Mouse (Mus musculus) midbrain, embryonic 12.5 days (tissue): ENCODE results near the gene Fli1. TPM values are rescaled to one million over a fixed set of nuclear protein-coding genes. Genes with fewer than 3 reads are reported as not detected.

Experiments used
- ATAC-seq: fragments of 200-750 bp; cut with Nextera tagmentation; 2 replicates; pipeline ENCODE4 v1.8.0; 2017; ENCODE audit warnings: low read depth, moderate TSS enrichment, moderate library complexity; ENCODE audit not compliant: low FRiP score
- H3K27ac ChIP-seq: fragments of 300-500 bp; sonication (generic); replicated peaks from 2 replicates; pipeline ENCODE4 v1.5.1; 2016; ENCODE audit warnings: mild to moderate bottlenecking
- H3K27me3 ChIP-seq: fragments of 300-500 bp; sonication (generic); 2 replicates; pipeline ENCODE4 v1.6.1; 2016; ENCODE audit warnings: mild to moderate bottlenecking
- H3K36me3 ChIP-seq: fragments of 300-500 bp; sonication (generic); 2 replicates; pipeline ENCODE4 v1.6.1; 2016
- H3K4me1 ChIP-seq: fragments of 300-500 bp; sonication (generic); 2 replicates; pipeline ENCODE4 v1.6.1; 2016
- H3K4me2 ChIP-seq: fragments of 300-500 bp; sonication (generic); replicated peaks from 2 replicates; pipeline ENCODE4 v1.6.1; 2016; ENCODE audit warnings: mild to moderate bottlenecking, moderate library complexity
- H3K4me3 ChIP-seq: fragments of 300-500 bp; sonication (generic); 2 replicates; pipeline ENCODE4 v1.5.1; 2016; ENCODE audit warnings: mild to moderate bottlenecking
- H3K9ac ChIP-seq: fragments of 300-500 bp; sonication (generic); replicated peaks from 2 replicates; pipeline ENCODE4 v1.6.1; 2016; ENCODE audit warnings: mild to moderate bottlenecking, moderate library complexity
- H3K9me3 ChIP-seq: fragments of 300-500 bp; sonication (generic); 2 replicates; pipeline ENCODE4 v1.6.1; 2016; ENCODE audit warnings: mild to moderate bottlenecking
- WGBS: fragments of 180-500 bp; shearing (Covaris S2); methylation state at CpG from one replicate; pipeline ENCODE4 v1.1.7; 2016; 5-methylcytosine and 5-hydroxymethylcytosine counted together
- polyA plus RNA-seq: library from polyadenylated mRNA; unstranded; fragments of >200 nt; fragmentation: Nextera tagmentation; extraction: Ambion mirVana; gene quantifications from 2 replicates; pipeline ENCODE4 v1.2.1, GENCODE M21; 2016

The Fli1 gene
- polyA plus RNA-seq, 1 experiment from 2014 or later = 11.0 TPM

DNA sequence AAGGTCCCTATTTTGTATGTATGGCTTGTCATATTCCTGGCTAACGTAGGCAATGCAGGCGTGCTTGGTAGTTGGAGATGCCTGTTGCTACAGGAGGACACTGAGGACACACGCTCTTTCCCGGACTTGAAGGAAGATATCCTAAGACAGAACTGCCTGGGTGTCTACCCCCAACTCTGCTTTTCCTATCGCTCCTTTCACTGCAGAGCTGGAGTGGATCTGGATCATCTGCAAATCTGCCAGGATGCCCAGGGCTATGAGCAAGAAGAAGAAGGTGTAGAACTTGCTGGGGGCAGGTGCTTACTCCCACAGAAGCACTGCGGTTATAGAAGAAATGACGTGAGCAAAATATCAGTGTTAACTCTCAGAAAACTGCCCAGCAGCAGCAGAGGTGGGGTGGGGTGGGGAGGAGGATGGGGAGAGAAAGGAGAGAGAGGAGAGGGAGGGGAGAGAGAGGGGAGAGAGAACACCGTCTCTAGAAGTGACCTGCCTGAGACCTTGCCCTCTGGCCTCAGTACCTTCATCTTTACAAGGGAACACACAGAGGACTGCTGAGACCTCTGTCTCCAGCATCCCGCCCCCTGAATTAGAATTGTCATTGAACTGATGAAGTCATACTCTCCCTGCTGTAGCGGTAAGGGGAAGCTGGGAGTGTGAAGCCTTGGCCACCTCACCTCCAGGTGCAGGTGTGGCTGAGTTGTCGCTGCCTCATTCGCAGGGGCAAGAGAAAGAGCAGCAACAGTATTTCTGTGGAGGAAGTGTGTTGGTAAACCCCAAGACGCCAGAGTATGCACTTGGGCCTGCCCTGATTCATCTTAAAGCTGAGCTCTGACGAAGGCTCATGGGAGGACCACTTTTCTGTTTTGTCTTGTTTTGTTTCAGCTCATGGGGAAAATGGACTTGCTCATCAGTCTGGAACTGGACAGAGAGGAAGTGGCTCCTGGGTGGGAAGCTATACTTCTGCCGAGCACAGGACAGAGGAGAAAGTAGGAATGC, 35.5 kb downstream of the Fli1 start:
- H3K27ac ChIP-seq = no peak overlapping the region
- H3K4me1 ChIP-seq = no peaks in the 10 kb centered on the region
- no peaks in the 10 kb centered on the region for H3K9me3 ChIP-seq
- H3K4me2 ChIP-seq = no peak overlapping the region
- H3K36me3 ChIP-seq = no peaks in the 10 kb centered on the region
- 76% methylated on average over 15 of the region's 15 CpGs for WGBS
- no peaks in the 10 kb centered on the region for H3K27me3 ChIP-seq
- no peak for ATAC-seq
- H3K4me3 ChIP-seq = no peak overlapping the region
- H3K9ac ChIP-seq = no peak overlapping the region

DNA sequence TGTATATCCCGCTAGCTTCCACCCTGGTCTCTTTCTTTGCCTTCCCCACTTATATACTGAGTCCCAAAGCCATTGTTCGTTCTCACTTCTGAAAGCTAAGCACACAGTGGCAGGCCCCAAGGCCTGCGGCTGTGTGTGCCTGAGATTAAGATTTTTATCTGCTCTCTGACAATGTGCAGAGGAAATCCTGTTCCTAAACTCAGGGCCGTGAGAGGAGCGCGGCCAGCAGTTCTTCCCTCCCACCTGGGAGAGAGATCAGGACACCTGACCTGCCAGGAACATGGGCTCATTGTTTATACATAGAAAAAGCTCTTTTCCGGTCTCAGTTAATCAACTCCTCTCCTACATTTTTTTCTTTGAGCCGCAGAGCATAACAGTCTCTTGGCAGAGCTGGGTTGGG, 36.5 kb downstream of the Fli1 start:
- no peak for ATAC-seq
- WGBS = 50% methylated on average over 8 of the region's 8 CpGs
- H3K27ac ChIP-seq = no peak overlapping the region

DNA sequence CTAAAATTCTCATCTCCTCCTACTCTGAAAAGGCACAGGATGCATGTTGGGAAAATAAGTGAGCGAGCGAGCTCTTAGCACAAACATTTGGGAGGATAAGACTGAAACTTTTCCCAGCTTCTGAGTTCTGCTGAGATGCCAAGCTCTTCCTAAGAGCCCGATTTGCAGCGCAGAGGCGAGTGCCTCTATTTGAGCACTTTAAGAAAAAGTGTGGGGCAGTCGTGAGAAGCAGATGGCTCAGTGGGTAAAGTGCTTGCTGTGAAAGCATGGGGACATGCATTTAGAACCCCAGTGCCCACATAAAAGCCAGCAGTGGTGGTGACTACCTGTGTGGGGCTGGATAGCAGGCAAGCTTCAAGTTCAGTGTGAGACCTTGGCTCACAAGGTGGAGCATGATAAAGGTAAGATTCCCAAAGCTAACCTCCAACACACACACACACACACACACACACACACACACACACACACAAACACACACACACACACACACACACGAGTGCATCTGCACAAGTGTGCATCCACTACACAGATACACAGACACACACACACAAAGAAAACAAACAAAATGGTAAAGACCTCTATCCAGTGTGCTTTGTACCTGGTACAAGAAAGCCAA, 37.1 kb downstream of the Fli1 start:
- 85% methylated on average over 7 of the region's 7 CpGs for WGBS
- no peaks in the 10 kb centered on the region for H3K27me3 ChIP-seq
- ATAC-seq = no peak
- H3K9me3 ChIP-seq = no peaks in the 10 kb centered on the region
- no peak overlapping the region for H3K27ac ChIP-seq
- no peaks in the 10 kb centered on the region for H3K36me3 ChIP-seq
- H3K4me1 ChIP-seq = no peaks in the 10 kb centered on the region
- H3K9ac ChIP-seq = no peak overlapping the region
- H3K4me3 ChIP-seq = no peak overlapping the region
- H3K4me2 ChIP-seq = no peak overlapping the region

More for the DNA sequence above, 36.5 kb downstream of the Fli1 start:
- no peaks in the 10 kb centered on the region for H3K36me3 ChIP-seq
- no peak overlapping the region for H3K4me2 ChIP-seq
- H3K9ac ChIP-seq = no peak overlapping the region
- H3K4me3 ChIP-seq = no peak overlapping the region
- H3K9me3 ChIP-seq = no peaks in the 10 kb centered on the region
- H3K4me1 ChIP-seq = no peaks in the 10 kb centered on the region
- H3K27me3 ChIP-seq = no peaks in the 10 kb centered on the region

DNA sequence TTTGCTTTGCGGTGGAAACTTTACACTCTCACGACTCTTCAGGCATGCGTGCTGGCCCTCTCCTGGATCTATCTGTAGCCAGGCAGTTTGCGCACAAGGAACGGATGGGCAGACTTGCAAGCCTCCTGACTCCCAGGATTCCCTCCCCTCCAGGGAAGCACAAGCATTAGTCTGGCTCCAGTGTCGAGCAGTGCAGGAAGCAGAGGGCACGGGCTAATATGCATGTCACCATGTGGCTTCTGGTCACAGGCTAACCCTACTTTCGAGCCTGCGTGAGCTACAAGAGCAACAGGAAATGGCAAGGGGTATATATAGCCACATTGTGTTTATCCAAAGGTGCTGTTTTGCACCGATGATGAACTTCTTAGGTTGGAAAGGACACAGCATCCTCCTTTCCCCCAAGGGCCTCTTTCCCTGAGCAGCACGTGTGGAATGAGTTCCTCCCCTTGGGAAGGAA, 38.6 kb downstream of the Fli1 start:
- H3K4me2 ChIP-seq = no peak overlapping the region
- no peak overlapping the region for H3K27ac ChIP-seq
- no peaks in the 10 kb centered on the region for H3K4me1 ChIP-seq
- H3K27me3 ChIP-seq = no peaks in the 10 kb centered on the region
- no peak overlapping the region for H3K9ac ChIP-seq
- no peaks in the 10 kb centered on the region for H3K36me3 ChIP-seq
- H3K4me3 ChIP-seq = no peak overlapping the region
- no peaks in the 10 kb centered on the region for H3K9me3 ChIP-seq
- WGBS = 75% methylated on average over 11 of the region's 11 CpGs
- no peak for ATAC-seq

DNA sequence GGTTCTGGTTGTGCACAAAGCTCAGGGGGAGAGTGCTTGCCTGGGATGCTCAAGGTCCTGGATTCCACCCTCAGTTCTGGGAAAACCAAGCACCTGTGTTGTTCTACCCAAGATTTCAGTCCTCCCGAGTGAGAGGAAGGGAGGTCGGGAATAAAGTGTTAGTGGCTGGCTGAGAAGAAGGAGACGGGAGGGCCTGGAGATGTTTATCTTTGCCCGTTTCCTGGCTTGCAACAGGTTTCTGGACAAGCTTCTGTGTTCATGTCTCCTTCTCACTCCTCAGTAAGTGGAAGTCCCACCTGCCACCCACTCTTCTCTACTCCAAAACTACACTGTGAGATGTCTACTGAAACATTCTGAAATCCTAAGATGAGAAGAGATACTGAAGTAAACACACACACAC, 39.2 kb downstream of the Fli1 start:
- 80% methylated on average over 4 of the region's 4 CpGs for WGBS
- no peak overlapping the region for H3K27ac ChIP-seq
- no peak for ATAC-seq
- no peaks in the 10 kb centered on the region for H3K4me1 ChIP-seq
- H3K4me2 ChIP-seq = no peak overlapping the region
- H3K4me3 ChIP-seq = no peak overlapping the region
- no peaks in the 10 kb centered on the region for H3K27me3 ChIP-seq
- no peaks in the 10 kb centered on the region for H3K36me3 ChIP-seq
- H3K9me3 ChIP-seq = no peaks in the 10 kb centered on the region
- H3K9ac ChIP-seq = no peak overlapping the region

DNA sequence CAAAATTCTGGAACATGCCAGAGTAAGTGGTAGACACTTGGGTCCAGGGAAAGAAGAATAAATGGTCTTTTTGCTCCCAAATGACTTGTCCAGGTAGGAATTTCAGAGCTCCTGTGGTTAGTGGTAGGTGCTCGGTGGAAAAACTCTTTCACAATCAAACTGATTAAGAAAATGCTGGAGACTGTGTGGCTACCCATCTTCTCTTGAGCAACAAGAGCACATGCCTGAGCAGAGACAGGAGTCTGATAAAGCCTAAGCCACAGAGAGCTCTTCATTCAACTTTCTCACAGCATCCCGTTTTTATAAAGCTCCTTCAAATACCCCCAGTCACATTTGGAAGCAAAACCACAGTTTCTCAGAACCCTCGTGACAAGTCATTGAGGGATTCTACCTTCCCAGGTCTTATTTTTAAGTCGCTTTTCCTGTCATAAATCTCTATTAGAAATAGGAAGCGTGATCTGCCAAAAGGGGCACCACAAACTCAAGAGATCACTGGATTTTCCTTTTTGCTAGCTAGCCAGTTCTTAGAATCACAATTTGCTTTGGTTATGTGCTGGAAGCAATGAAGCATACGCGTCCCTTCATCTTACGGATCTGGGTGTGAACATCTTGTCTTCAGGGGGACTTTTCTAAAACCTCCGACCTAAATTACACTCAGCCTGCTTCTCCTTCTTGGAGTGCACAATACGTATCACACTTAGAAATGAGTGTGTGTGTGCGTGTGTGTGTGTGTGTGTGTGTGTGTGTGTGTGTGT, 40.2 kb downstream of the Fli1 start:
- no peaks in the 10 kb centered on the region for H3K27me3 ChIP-seq
- 87% methylated on average over 10 of the region's 11 CpGs for WGBS
- no peaks in the 10 kb centered on the region for H3K36me3 ChIP-seq
- no peak overlapping the region for H3K4me2 ChIP-seq
- no peaks in the 10 kb centered on the region for H3K9me3 ChIP-seq
- no peak overlapping the region for H3K9ac ChIP-seq
- ATAC-seq = no peak
- H3K4me3 ChIP-seq = no peak overlapping the region
- H3K4me1 ChIP-seq = no peaks in the 10 kb centered on the region
- H3K27ac ChIP-seq = no peak overlapping the region

DNA sequence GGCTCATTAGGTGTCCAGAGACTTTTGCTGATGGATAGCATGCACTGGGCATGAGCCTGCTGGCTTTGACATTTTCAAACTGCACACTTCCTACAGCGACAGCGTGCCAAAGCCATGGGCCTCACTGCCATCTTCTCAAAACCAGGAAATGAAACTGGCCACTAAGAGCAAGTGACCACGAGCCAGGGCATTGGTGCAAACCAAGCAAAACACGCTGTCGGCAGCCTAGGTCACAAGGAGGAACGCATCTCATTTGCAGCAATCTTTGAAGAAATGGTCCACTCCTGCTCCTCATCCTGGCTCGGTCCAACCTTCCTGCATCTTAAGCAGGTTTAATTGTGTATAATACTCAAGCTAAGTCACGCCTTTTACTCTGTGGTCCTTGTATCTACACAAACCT, 41.8 kb downstream of the Fli1 start:
- Histone ChIP-seq H3K36me3 (no peaks in the 10 kb centered on the region), H3K4me3 (no peak overlapping the region), H3K9me3 (no peaks in the 10 kb centered on the region), H3K27me3 (no peaks in the 10 kb centered on the region), H3K4me1 (no peaks in the 10 kb centered on the region), H3K9ac (no peak overlapping the region), H3K27ac (no peak overlapping the region), H3K4me2 (no peak overlapping the region)
- 85% methylated on average over 8 of the region's 8 CpGs for WGBS
- no peak for ATAC-seq

DNA sequence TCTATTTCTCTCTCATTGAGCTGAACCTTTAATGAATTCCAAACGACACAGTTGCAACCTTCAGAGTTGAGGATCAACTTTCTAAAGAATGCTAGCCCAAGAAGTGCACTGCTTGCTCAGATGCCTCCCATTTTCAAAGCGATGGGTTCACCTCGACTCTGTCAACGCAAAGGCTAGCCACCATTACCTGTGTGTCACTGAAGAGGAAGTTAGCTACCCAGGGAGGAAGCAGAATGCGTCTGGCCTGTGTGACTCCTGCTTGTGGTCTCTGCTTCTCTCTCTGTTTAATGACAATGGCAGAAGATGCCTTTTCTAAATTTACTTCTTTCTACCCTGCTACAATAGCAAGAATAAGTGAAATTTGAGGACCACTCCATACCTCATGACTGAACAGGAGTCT, 42.6 kb downstream of the Fli1 start:
- Histone ChIP-seq H3K27me3 (no peaks in the 10 kb centered on the region), H3K9me3 (no peaks in the 10 kb centered on the region), H3K4me3 (no peak overlapping the region), H3K9ac (no peak overlapping the region), H3K36me3 (no peaks in the 10 kb centered on the region), H3K4me1 (peaks cover 8% of the 10 kb centered on the region; the same call in 1 of the 2 replicates), H3K4me2 (no peak overlapping the region), H3K27ac (no peak overlapping the region)
- WGBS = 76% methylated on average over 5 of the region's 5 CpGs
- ATAC-seq = no peak

DNA sequence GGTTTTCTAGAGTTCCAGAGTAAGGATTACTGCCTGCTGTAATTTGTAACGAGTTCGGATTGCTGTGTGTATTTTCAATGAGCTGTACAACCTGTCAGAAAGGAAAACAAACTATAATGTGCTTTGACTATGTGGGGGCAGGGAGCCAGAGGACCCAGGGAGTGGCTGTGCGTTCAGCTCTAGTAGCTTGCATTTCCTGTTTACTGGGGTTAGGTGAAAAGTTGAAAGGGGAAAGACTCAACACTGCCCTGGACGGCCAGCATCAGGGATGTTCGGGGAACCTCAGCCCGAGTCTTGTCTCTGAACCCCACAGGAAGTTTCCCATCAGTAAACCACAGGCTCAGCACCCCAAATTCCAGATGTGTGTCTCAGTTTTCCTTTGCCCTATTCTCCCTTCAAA, 43.2 kb downstream of the Fli1 start:
- ATAC-seq = no peak
- no peak overlapping the region for H3K9ac ChIP-seq
- H3K4me2 ChIP-seq = no peak overlapping the region
- 80% methylated on average over 6 of the region's 6 CpGs for WGBS
- H3K9me3 ChIP-seq = no peaks in the 10 kb centered on the region
- no peaks in the 10 kb centered on the region for H3K27me3 ChIP-seq
- no peak overlapping the region for H3K4me3 ChIP-seq
- no peak overlapping the region for H3K27ac ChIP-seq
- no peaks in the 10 kb centered on the region for H3K36me3 ChIP-seq
- peaks cover 14% of the 10 kb centered on the region; the same call in 1 of the 2 replicates for H3K4me1 ChIP-seq

DNA sequence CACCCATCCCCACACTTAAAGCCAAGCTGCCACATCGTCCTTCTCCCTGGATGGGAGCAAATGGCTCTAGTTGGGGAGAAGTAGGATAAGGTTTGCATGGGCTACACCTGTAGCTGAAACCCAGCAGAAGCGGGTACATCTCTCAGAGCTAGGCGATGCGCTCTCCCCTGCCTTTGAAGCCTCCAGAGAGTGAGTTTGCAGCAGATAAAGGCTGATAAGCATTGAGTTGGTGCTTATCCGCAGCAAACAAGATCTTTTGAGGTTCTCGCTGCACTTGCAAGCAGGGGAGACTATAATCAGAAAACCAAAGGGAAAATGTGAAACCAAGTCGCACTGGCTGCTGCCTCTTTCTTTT, 47.0 kb downstream of the Fli1 start:
- H3K4me3 ChIP-seq = no peak overlapping the region
- H3K27ac ChIP-seq = no peak overlapping the region
- H3K27me3 ChIP-seq = no peaks in the 10 kb centered on the region
- no peak for ATAC-seq
- 46% methylated on average over 7 of the region's 7 CpGs for WGBS
- H3K9me3 ChIP-seq = no peaks in the 10 kb centered on the region
- H3K4me1 ChIP-seq = peaks cover 14% of the 10 kb centered on the region; the same call in 1 of the 2 replicates
- no peaks in the 10 kb centered on the region for H3K36me3 ChIP-seq
- no peak overlapping the region for H3K9ac ChIP-seq
- H3K4me2 ChIP-seq = no peak overlapping the region

DNA sequence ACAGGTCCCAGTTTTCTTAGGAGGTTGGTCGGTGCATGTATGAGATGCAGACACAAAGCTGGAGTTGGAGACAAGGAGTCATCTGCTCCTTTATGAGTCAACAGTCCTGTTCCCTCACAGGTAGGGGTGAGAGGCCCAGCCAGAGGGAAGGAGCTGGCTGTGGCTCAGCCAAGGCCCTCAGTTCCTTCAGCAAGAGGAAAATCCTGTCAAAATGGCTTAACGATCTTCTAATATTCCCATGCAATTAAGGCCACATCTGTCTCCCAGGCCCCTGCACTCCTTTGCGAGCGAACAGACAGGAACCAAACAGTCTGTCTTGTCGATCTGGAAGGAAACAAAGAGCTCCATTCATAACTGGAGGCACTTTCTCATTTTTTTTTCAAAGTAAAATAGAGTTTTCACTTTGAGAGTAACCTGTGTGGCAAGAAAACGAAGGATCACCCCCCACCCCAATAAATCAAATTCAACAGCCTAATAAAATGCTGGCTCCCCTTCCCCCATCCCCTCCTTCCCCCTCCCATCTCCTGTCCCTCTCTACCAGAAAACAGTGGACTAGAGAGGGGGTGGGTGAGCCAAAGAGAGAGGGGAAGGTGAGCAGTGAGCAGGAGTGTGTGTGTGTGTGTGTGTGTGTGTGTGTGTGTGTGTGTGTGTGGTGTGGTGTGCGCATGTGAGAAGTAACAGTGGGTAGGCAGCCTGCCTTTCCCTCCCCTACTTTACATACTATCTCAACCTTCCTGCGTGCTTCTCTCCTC, 47.6 kb downstream of the Fli1 start:
- Histone ChIP-seq H3K36me3 (no peaks in the 10 kb centered on the region), H3K4me1 (peaks cover 14% of the 10 kb centered on the region; the same call in 1 of the 2 replicates), H3K9me3 (no peaks in the 10 kb centered on the region), H3K27ac (no peak overlapping the region), H3K27me3 (no peaks in the 10 kb centered on the region), H3K4me2 (no peak overlapping the region), H3K9ac (no peak overlapping the region), H3K4me3 (no peak overlapping the region)
- 32% methylated on average over 8 of the region's 8 CpGs for WGBS
- ATAC-seq = no peak
